Mouse (Mus musculus): ENCODE data around the gene Trpm3.

GRCm38 (mm10) chr19:22872456-22872855 lies 733.6 kb downstream of the Trpm3 start:
- no peak for TF ChIP-seq POLR2A (IDR thresholded peaks at IDR 0.05; ENCODE audit: low read depth, low read length)
- TF ChIP-seq CTCF (IDR thresholded peaks at IDR 0.05; ENCODE audit: extremely low read depth, insufficient read depth, insufficient read length, insufficient replicate concordance) = no peak

All from spleen, adult 2 months (tissue).